Mouse (Mus musculus): Measurements from ENCODE around the gene Hinfp.

- TF ChIP-seq POLR2AphosphoS2 (IDR thresholded peaks at IDR 0.05; ENCODE audit: insufficient read length, low read depth) (no peak), SRF (IDR thresholded peaks at IDR 0.05; ENCODE audit: control insufficient read depth, insufficient read length, low read depth) (no peak), E2F4 (IDR thresholded peaks at IDR 0.05; ENCODE audit: insufficient read depth) (no peak), USF1 (IDR thresholded peaks at IDR 0.05; ENCODE audit: low read depth) (no peak), POLR2A (IDR thresholded peaks at IDR 0.05; ENCODE audit: insufficient read length, low read depth) (no peak), MAX (IDR thresholded peaks at IDR 0.05; ENCODE audit: low read depth) (no peak), MYOD1 (IDR thresholded peaks at IDR 0.05; ENCODE audit: control insufficient read depth in 1 of 3, insufficient read length in 2 of 3, low read depth in 2 of 3) (no peak), MYOG (IDR thresholded peaks at IDR 0.05; ENCODE audit: control insufficient read depth in 1 of 3, insufficient read depth in 1 of 3, insufficient read length in 2 of 3, low read depth in 2 of 3) (no peak)
Measured at GRCm38 (mm10) chr9:44347166-44347565, 41.7 kb upstream of the Hinfp start.

Measured in myocyte (in vitro differentiated cells).